Comparison of ENCODE assay signal across 25 mouse cellular contexts in the genomic region with DNA sequence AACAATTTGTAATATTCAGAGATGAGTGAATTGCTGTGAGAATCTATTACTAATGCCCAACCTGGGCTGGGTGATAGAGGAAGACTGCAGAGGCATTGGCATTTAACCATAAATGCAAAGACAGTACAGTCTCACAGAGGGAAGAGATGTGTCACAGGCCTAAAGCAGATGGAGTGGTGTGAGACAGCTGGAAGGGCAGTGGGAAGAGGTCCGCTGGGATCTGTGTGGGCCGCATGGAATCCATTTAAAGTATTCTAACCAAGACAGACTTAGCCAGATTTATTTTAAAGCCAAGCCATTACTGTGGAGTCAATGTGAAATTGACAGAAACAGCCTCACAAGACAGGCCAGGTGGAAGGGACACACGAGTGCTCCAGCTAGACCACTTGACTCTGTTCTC.
DNase-seq lines count a peak whose midpoint lies in the region; ATAC-seq and TF ChIP-seq lines count a peak whose summit lies in the region.
"Had no signal": no experiment of that assay in that cellular context is flagged by ENCODE, and none has a peak within 500 bp of the region (broad histone marks: within the 10 kb centered on the region; RNA-seq: fewer than 3 reads in every experiment).

No protein-coding gene starts in this region.

- H3K36me3 ChIP-seq in limb, embryonic 11.5 days (ENCODE audit: control insufficient read depth, insufficient read depth, low read length): no peaks in the 10 kb centered on the region
- no peaks in the 10 kb centered on the region for H3K36me3 ChIP-seq in limb, embryonic 10.5 days
- H3K36me3 ChIP-seq in stomach, postnatal 0 days (ENCODE audit: control insufficient read depth, insufficient read depth, low read length): no peaks in the 10 kb centered on the region
- H3K36me3 ChIP-seq: embryonic facial prominence, embryonic 15.5 days; forebrain, embryonic 10.5 days; heart, embryonic 10.5 days; intestine, embryonic 15.5 days; lung, embryonic 15.5 days; midbrain, embryonic 13.5 days had no signal

- no peaks in the 10 kb centered on the region for H3K4me1 ChIP-seq in limb, embryonic 11.5 days (ENCODE audit: control insufficient read depth, insufficient read depth, low read length)
- no peaks in the 10 kb centered on the region for H3K4me1 ChIP-seq in limb, embryonic 10.5 days
- no peaks in the 10 kb centered on the region for H3K4me1 ChIP-seq in stomach, postnatal 0 days (replicated peaks; ENCODE audit: control insufficient read depth, insufficient read depth)
- H3K4me1 ChIP-seq: embryonic facial prominence, embryonic 15.5 days; forebrain, embryonic 10.5 days; heart, embryonic 10.5 days; intestine, embryonic 15.5 days; lung, embryonic 15.5 days; megakaryocyte, embryonic 14.5 days; midbrain, embryonic 13.5 days had no signal

- H3K27ac ChIP-seq in limb, embryonic 11.5 days (replicated peaks; ENCODE audit: low read depth, low read length): no peak overlapping the region
- H3K27ac ChIP-seq in limb, embryonic 10.5 days: no peak overlapping the region
- H3K27ac ChIP-seq in stomach, postnatal 0 days (replicated peaks): no peak overlapping the region
- H3K27ac ChIP-seq: embryonic facial prominence, embryonic 15.5 days; forebrain, embryonic 10.5 days; gastrocnemius, adult 2 months; heart, embryonic 10.5 days; intestine, embryonic 15.5 days; liver, embryonic 14.5 days; lung, embryonic 15.5 days; midbrain, embryonic 13.5 days had no signal

- H3K27me3 ChIP-seq in limb, embryonic 11.5 days (ENCODE audit: control insufficient read depth, insufficient read depth, low read length): no peaks in the 10 kb centered on the region
- H3K27me3 ChIP-seq in limb, embryonic 10.5 days (ENCODE audit: low read depth, poor library complexity, severe bottlenecking): no peaks in the 10 kb centered on the region
- H3K27me3 ChIP-seq in stomach, postnatal 0 days (ENCODE audit: control insufficient read depth, insufficient read depth, low read length): no peaks in the 10 kb centered on the region
- H3K27me3 ChIP-seq: embryonic facial prominence, embryonic 15.5 days; intestine, embryonic 15.5 days; lung, embryonic 15.5 days; midbrain, embryonic 13.5 days had no signal

- 86% methylated on average over 3 of the region's 3 CpGs for WGBS in limb, embryonic 11.5 days
- 92% methylated on average over 3 of the region's 3 CpGs for WGBS in limb, embryonic 10.5 days
- 83% methylated on average over 3 of the region's 3 CpGs for WGBS in stomach, postnatal 0 days

- no peak overlapping the region for H3K4me3 ChIP-seq in limb, embryonic 11.5 days (ENCODE audit: low read depth, low read length)
- no peak overlapping the region for H3K4me3 ChIP-seq in limb, embryonic 10.5 days
- no peak overlapping the region for H3K4me3 ChIP-seq in stomach, postnatal 0 days (ENCODE audit: low read depth, low read length)
- H3K4me3 ChIP-seq: embryonic facial prominence, embryonic 15.5 days; forebrain, embryonic 10.5 days; gastrocnemius, adult 2 months; heart, embryonic 10.5 days; intestine, embryonic 15.5 days; lung, embryonic 15.5 days; megakaryocyte, embryonic 14.5 days; midbrain, embryonic 13.5 days had no signal

- H3K9ac ChIP-seq in limb, embryonic 11.5 days (ENCODE audit: low read length): no peak overlapping the region
- H3K9ac ChIP-seq in stomach, postnatal 0 days (ENCODE audit: low read length): no peak overlapping the region
- H3K9ac ChIP-seq: embryonic facial prominence, embryonic 15.5 days; intestine, embryonic 15.5 days; liver, embryonic 14.5 days; lung, embryonic 15.5 days; midbrain, embryonic 13.5 days had no signal

- no peak for TF ChIP-seq CTCF in stomach, postnatal 0 days (IDR thresholded peaks at IDR 0.05; ENCODE audit: low read depth)

- TF ChIP-seq EP300 in stomach, postnatal 0 days (optimal IDR thresholded peaks at IDR 0.05): no peak

- H3K4me2 ChIP-seq in limb, embryonic 11.5 days (ENCODE audit: low read depth, severe bottlenecking): no peak overlapping the region
- H3K4me2 ChIP-seq in stomach, postnatal 0 days (replicated peaks; ENCODE audit: low read depth): no peak overlapping the region
- H3K4me2 ChIP-seq: embryonic facial prominence, embryonic 15.5 days; intestine, embryonic 15.5 days; lung, embryonic 15.5 days; midbrain, embryonic 13.5 days had no signal

- no peaks in the 10 kb centered on the region for H3K9me3 ChIP-seq in limb, embryonic 11.5 days (ENCODE audit: control insufficient read depth, low read length)
- no peaks in the 10 kb centered on the region for H3K9me3 ChIP-seq in limb, embryonic 10.5 days (replicated peaks)
- no peaks in the 10 kb centered on the region for H3K9me3 ChIP-seq in stomach, postnatal 0 days (ENCODE audit: control insufficient read depth, low read length)
- H3K9me3 ChIP-seq: embryonic facial prominence, embryonic 15.5 days; forebrain, embryonic 10.5 days; heart, embryonic 10.5 days; intestine, embryonic 15.5 days; lung, embryonic 15.5 days; midbrain, embryonic 13.5 days had no signal

- peak; percentile 5 for DNase-seq in limb, embryonic 11.5 days (ENCODE audit: low spot score)
- DNase-seq in limb, embryonic 10.5 days (ENCODE audit: low spot score): no peak
- peak; percentile 49 to 69 for DNase-seq in frontal cortex, adult 2 months (ENCODE audit: extremely low spot score in 1 of 2, low spot score in 1 of 2)
- peak; percentile 13 to 55 for DNase-seq in left cerebral cortex, adult 9 months (ENCODE audit: low spot score in 2 of 2)
- peak; percentile 27 for DNase-seq in telencephalon, adult 2 months (ENCODE audit: low read depth, low spot score)
- no peak for DNase-seq in stomach, postnatal 0 days (ENCODE audit: low spot score)
- DNase-seq in lung, adult 18-20 months: no peak
- DNase-seq: cerebellum, adult 2 months; cerebellum, postnatal 25 days; kidney, adult 8-10 months; kidney, postnatal 10 days; lung, postnatal 36 days; thymus, postnatal 25 days had no signal

- no peak for ATAC-seq in limb, embryonic 11.5 days (ENCODE audit: insufficient number of reproducible peaks, low FRiP score, low TSS enrichment, low read depth)
- no peak for ATAC-seq in stomach, postnatal 0 days (ENCODE audit: low FRiP score, low TSS enrichment)
- ATAC-seq: activated CD4-positive, CD25-positive, alpha-beta regulatory T cell, adult 4 months; forebrain, embryonic 16.5 days; hindbrain, embryonic 16.5 days; intestine, embryonic 15.5 days; midbrain, embryonic 13.5 days had no signal

Comparison
In these comparisons a context has a peak if more than half of its experiments do, and no peak if none do; other contexts are left out.
1. DNase-seq: peak in limb, embryonic 11.5 days (single experiment), frontal cortex, adult 2 months (2 of 2), left cerebral cortex, adult 9 months (2 of 2) and telencephalon, adult 2 months (single experiment); none in limb, embryonic 10.5 days (single experiment), stomach, postnatal 0 days (single experiment) and lung, adult 18-20 months (0 of 2).